Mouse (Mus musculus): ENCODE results near the gene Hist1h2be. TPM values are rescaled to one million over a fixed set of nuclear protein-coding genes. Genes with fewer than 3 reads are reported as not detected.
"Not testable (repeated sequence)": the region's sequence is repeated elsewhere in the genome, so short reads cannot be mapped to it uniquely, and the experiment has no call there.

Gene Hist1h2be
- polyA plus RNA-seq, 1 experiment from 2014 or later: 4.2 TPM

DNA sequence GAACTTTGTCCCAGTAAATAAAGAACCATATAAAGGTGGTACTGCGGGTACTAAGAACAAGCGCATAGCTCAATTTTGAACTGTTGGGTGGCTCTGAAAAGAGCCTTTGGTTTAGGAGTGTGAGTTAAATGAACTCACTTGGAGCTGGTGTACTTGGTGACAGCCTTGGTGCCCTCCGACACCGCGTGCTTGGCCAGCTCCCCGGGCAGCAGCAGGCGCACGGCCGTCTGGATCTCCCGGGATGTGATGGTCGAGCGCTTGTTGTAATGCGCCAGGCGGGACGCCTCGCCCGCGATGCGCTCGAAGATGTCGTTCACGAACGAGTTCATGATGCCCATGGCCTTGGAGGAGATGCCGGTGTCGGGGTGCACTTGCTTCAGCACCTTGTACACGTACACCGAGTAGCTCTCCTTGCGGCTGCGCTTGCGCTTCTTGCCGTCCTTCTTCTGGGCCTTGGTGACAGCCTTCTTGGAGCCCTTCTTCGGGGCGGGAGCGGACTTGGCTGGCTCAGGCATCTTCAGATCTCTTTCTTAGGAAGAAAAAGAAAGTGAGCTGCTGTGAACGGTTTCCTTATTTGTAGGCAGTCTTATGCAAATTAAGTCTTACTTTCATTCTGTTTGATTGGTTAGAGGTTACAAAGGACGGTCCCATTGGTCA lies 35.4 kb downstream of the Hist1h2be start:
- peaks cover 37% of the 10 kb centered on the region for H3K4me1 ChIP-seq
- H3K4me3 ChIP-seq: peak overlapping the region; percentile 54
- not testable (repeated sequence) for H3K9me3 ChIP-seq (replicated peaks); H3K36me3 ChIP-seq; H3K27me3 ChIP-seq (ENCODE audit: low read depth, poor library complexity, severe bottlenecking)
- WGBS: under 1% methylated on average over 34 of the region's 36 CpGs
- DNase-seq (ENCODE audit: low spot score): peak; percentile 70
- peak overlapping the region; percentile 95 for H3K27ac ChIP-seq

DNA sequence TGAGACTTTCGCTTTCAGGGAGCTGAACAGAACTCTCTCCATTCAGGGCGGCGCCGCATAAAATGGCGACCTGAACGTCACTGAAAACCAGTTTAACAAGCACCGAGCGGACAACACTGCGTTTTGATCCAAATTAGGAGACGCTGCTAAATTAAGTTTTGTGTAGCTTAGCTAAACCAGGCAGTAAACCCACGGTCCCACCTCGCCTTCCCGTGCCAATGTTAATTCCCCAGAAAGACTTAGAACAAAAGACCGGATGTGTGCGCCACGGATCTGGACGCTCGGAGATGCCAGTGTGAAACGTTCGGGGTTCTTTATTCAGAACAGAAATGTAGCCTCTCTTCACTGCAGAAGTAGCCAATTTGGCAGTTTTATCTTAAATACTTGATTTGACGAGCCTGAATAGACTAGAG lies 35.9 kb downstream of the Hist1h2be start:
- peak overlapping the region; percentile 54 for H3K4me3 ChIP-seq
- H3K9me3 ChIP-seq (replicated peaks): no peaks in the 10 kb centered on the region
- H3K27ac ChIP-seq: peak overlapping the region; percentile 95
- H3K4me1 ChIP-seq: peaks cover 39% of the 10 kb centered on the region
- WGBS: under 1% methylated on average over 21 of the region's 21 CpGs
- H3K36me3 ChIP-seq: no peaks in the 10 kb centered on the region
- peak; percentile 81 for DNase-seq (ENCODE audit: low spot score)
- H3K27me3 ChIP-seq (ENCODE audit: low read depth, poor library complexity, severe bottlenecking): no peaks in the 10 kb centered on the region

DNA sequence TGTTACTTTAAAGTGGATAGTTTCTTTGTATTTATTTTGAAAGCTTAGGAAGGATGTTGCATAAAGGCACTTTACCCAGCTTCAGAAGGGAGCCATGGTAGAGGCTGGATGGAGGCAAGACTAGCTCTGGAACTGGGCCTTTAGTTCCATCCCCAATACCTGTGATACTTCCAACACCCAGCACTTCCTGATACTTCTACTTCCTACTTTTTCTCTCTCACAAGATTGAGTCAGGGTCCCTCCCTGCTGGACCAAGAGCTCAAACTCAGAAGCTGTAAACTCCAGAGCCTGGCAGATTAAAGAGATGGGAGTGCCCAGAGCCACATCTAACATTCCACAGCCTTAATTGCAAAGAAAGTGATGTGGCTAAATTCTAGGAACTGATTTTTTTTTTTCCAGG lies 36.6 kb downstream of the Hist1h2be start:
- no peaks in the 10 kb centered on the region for H3K27me3 ChIP-seq (ENCODE audit: low read depth, poor library complexity, severe bottlenecking)
- H3K4me3 ChIP-seq: peak overlapping the region; percentile 54
- DNase-seq (ENCODE audit: low spot score): no peak
- peaks cover 39% of the 10 kb centered on the region for H3K4me1 ChIP-seq
- no peaks in the 10 kb centered on the region for H3K9me3 ChIP-seq (replicated peaks)
- H3K27ac ChIP-seq: peak overlapping the region; percentile 95
- no peaks in the 10 kb centered on the region for H3K36me3 ChIP-seq

DNA sequence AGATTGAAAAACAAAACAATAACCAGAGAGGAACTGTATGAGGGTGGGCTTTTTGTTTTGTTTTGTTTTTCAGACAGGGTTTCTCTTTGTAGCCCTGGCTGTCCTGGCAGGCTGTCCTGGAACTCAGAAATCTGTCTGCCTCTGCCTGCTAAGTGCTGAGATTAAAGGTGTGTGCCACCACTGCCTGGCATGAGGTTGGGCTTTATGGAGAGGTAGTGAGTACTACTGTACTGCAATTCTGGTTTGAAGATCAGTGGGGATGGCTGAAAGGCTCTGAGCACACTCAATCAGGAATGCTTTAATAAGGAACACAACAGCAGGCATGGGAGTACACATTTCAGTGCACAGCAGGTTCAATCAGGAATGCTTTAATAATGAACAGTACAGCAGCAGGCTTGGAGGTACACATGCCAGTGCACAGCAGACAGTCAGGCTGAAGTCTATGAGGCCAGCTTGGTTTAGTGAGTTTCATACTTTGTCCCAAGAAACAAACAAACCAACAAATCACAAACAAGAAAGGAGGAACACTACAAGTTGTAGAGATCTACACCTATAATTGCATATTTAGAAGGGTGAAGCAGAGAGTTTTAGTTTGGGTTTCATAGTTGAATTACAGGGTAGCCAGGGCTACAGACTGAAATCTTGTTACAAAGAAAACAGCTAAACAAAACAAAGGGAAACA lies 37.4 kb downstream of the Hist1h2be start:
- H3K9me3 ChIP-seq (replicated peaks): no peaks in the 10 kb centered on the region
- H3K27me3 ChIP-seq (ENCODE audit: low read depth, poor library complexity, severe bottlenecking): no peaks in the 10 kb centered on the region
- H3K27ac ChIP-seq: peak overlapping the region; percentile 95
- H3K36me3 ChIP-seq: no peaks in the 10 kb centered on the region
- H3K4me1 ChIP-seq: peaks cover 39% of the 10 kb centered on the region
- peak overlapping the region; percentile 26; the same call in 1 of the 2 replicates for H3K4me3 ChIP-seq
- no peak for DNase-seq (ENCODE audit: low spot score)

DNA sequence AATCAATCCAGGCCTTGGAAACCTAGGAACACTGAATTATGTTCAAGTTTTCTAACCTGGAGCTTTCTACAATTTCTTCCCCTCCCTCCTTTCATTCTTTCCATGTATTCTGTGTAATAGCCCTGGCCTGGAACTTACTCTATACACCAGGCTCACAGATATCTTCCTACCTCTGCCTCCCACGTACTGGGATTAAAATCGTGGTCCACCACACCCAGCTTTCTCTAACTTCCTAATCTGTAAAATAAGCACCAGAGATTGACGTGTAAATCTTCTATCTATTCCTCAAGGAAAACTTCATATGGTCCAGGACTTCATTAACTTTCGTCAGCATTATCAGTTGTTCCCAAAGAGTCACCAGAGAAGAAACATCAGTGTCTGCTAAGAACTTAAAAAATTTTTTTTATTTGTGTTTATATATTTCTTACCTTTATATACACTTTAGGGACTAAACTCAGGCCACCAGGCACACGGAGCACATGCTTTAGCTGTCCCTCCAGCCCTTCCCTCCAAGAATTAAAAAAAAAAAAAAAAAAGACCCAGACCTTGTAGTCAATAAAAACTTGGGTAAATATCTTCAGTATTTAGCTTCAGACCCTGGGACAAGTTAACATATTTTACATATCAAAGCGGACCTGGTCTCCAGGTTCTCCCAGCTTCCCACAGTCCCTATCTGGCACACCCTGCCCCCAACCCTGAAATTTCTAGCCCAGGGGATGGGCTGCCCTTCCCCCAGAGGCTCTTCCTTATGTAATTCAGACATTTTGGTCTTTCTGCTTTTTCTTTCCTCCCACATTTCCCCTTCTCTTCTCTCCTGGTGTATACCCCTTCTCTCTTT lies 38.5 kb downstream of the Hist1h2be start:
- H3K27me3 ChIP-seq (ENCODE audit: low read depth, poor library complexity, severe bottlenecking): no peaks in the 10 kb centered on the region
- H3K9me3 ChIP-seq (replicated peaks): no peaks in the 10 kb centered on the region
- peak overlapping the region; percentile 61 for H3K4me3 ChIP-seq
- WGBS: 5% methylated on average over 6 of the region's 6 CpGs
- no peak for DNase-seq (ENCODE audit: low spot score)
- H3K4me1 ChIP-seq: peaks cover 39% of the 10 kb centered on the region
- peak overlapping the region; percentile 95 for H3K27ac ChIP-seq
- H3K36me3 ChIP-seq: no peaks in the 10 kb centered on the region

DNA sequence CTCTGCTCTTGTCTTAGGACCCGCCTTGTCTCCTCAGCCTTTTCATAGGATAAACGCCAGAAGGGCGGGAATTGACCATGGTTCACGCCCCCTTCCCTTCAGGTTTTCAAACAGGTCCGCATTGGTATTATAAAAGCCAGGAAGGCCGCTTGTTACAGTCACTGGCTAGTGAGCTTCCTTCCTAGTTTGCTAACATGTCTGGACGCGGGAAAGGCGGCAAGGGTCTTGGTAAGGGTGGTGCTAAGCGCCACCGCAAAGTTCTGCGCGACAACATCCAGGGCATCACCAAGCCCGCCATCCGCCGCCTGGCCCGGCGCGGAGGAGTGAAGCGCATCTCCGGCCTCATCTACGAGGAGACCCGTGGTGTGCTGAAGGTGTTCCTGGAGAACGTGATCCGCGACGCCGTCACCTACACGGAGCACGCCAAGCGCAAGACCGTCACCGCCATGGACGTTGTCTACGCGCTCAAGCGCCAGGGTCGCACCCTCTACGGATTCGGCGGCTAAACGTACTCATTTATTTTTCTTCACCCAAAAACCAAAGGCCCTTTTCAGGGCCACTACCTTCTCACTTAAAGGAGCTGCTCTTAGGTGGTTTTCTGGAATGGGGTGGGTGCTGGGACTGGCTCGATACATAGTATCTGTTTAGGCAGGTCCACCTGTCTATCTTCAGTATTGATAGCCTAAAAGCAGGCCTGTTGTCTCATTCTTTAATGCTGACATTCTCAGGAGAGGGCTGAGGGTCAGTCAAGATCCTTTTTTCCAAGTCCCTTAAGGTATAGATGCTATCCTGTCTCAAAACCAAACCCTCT lies 39.3 kb downstream of the Hist1h2be start, which contains the start of gene Hist1h4d:
TSS of gene Hist1h4d (plus strand) at position 191 of the 811 bp plus-strand sequence.
- WGBS: 0% methylated on average over 43 of the region's 43 CpGs
- Histone ChIP-seq H3K36me3 (no peaks in the 10 kb centered on the region), H3K27me3 (ENCODE audit: low read depth, poor library complexity, severe bottlenecking) (no peaks in the 10 kb centered on the region), H3K4me3 (peak within 1 kb of the TSS; percentile 61), H3K9me3 (replicated peaks) (no peaks in the 10 kb centered on the region), H3K4me1 (peaks cover 41% of the 10 kb centered on the region), H3K27ac (peak within 1 kb of the TSS; percentile 95)
- peak; percentile 95 for DNase-seq (ENCODE audit: low spot score)

DNA sequence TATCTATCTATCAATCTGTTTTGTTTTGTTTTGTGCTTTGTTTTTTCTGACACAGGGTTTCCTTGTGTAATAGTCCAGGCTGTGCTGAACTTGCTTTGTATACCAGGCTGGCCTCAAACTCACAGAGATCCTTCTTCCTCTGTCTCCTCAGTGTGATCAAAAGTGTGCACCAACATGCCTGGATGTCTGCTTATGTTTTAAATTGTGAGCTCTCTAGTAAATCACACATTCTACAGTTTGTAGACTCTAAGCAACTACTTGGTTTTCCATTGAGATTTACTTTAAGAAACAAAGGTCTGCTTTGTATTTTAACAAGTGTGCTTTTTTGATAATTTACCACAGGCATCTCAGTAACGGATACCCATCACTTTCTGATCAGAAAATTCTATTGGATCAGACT lies 43.1 kb downstream of the Hist1h2be start:
- H3K36me3 ChIP-seq: no peaks in the 10 kb centered on the region
- H3K4me3 ChIP-seq: no peak overlapping the region
- no peak for DNase-seq (ENCODE audit: low spot score)
- 88% methylated on average over 1 of the region's 1 CpGs for WGBS
- H3K27me3 ChIP-seq (ENCODE audit: low read depth, poor library complexity, severe bottlenecking): no peaks in the 10 kb centered on the region
- H3K27ac ChIP-seq: peak overlapping the region; percentile 91
- peaks cover 30% of the 10 kb centered on the region for H3K4me1 ChIP-seq
- no peaks in the 10 kb centered on the region for H3K9me3 ChIP-seq (replicated peaks)

DNA sequence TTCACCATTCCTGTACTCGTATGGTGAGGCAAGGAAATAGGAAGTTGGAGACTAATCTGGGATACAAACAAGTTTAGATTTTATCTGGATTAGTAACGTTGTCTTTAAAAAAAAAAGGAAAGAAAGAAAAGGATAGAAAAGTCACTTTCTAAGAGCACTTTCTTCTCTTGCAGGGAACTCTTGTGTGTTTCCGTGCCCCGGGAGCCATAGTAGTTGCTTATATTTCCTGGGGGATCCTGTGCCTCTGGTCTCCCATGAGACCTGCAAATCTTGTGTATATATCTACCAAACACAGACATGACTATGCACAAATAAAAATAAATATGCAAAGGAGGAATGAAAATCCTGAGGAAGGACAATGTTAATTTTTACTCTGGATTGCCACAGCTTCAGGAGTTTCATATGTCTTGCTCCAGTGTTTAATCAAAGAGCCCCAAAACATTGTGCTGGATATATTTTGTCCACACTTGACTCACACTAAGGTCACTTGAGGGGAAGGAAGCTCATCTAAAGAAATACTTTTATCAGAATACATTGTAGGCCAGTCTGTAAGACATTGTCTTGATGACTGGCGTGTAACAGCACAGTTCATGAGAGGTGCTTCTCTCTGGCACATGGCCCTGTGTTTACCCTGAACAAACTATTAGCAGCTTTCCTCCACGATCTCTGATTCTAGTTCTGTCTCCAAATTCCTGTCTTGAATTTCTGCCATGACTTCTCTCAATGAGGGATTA lies 43.9 kb downstream of the Hist1h2be start:
- no peaks in the 10 kb centered on the region for H3K36me3 ChIP-seq
- H3K9me3 ChIP-seq (replicated peaks): no peaks in the 10 kb centered on the region
- no peak for DNase-seq (ENCODE audit: low spot score)
- peak overlapping the region; percentile 56 for H3K4me3 ChIP-seq
- WGBS: 57% methylated on average over 6 of the region's 6 CpGs
- H3K4me1 ChIP-seq: peaks cover 31% of the 10 kb centered on the region
- H3K27me3 ChIP-seq (ENCODE audit: low read depth, poor library complexity, severe bottlenecking): no peaks in the 10 kb centered on the region
- peak overlapping the region; percentile 91 for H3K27ac ChIP-seq

DNA sequence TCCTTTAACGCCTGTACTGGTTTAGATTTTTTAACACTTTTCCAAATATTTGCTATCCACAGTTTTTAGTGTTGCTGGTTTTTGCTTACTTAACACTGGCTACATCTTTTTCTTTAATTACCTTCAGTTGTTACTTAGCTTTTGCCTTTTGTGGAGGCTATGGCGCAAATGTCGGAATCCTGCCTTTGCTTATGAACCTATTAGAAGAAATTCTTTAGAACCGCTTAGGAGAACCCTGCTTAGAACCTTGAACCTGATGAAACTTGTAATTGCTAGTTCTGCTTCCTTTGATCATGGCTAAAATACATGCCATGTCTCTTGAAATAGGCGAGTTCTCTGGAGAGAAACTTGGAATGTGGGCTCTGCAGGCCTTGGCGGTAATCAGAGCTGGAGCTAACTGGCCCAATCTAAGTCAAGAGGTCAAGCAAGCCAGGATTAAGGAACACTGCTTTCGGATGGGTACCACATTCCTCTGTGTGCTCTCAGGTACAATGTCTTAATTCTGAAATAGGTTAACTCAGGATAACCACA lies 44.5 kb downstream of the Hist1h2be start:
- H3K9me3 ChIP-seq (replicated peaks): no peaks in the 10 kb centered on the region
- H3K27me3 ChIP-seq (ENCODE audit: low read depth, poor library complexity, severe bottlenecking): no peaks in the 10 kb centered on the region
- H3K4me3 ChIP-seq: peak overlapping the region; percentile 56
- H3K27ac ChIP-seq: peak overlapping the region; percentile 91
- 5% methylated on average over 7 of the region's 7 CpGs for WGBS
- peak; percentile 61 for DNase-seq (ENCODE audit: low spot score)
- H3K36me3 ChIP-seq: no peaks in the 10 kb centered on the region
- H3K4me1 ChIP-seq: peaks cover 31% of the 10 kb centered on the region

DNA sequence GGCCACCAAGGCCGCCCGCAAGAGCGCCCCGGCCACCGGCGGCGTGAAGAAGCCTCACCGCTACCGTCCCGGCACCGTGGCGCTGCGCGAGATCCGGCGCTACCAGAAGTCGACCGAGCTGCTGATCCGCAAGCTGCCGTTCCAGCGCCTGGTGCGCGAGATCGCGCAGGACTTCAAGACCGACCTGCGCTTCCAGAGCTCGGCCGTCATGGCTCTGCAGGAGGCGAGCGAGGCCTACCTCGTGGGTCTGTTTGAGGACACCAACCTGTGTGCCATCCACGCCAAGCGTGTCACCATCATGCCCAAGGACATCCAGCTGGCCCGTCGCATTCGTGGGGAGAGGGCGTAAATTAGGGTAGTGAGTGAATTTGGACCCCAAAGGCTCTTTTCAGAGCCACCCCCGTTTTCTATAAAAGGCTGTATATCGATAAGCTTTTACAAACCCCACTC lies 45.0 kb downstream of the Hist1h2be start:
- not testable (repeated sequence) for H3K9me3 ChIP-seq (replicated peaks); DNase-seq (ENCODE audit: low spot score)
- WGBS: 2% methylated on average over 8 of the region's 40 CpGs

DNA sequence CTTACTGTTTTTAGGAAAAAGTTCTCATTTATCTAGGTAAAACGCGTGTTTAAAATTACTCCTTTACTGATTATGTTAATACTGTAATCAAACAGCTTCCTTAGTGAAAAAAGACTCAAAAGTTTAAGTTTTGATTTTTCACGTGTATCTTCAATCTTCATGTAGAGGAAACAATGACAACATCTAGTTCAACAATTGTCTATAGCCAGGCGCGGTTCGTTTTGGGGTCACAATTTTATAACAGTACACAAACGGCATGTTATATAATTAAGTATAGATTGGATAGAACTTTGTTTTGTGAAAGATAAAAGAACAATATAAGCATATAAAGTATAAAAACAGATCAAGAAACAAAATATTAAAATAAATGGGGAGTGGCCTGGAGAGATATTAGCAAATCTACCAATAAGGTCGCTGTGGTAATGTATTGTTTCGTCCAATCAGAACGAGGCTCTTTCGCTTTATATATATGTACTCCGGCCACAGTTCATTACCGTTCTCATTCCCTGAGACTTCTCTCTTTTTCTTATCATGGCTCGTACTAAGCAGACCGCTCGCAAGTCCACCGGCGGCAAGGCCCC lies 45.6 kb downstream of the Hist1h2be start, which contains the start of gene Hist1h3d:
TSS of gene Hist1h3d (plus strand) at position 493 of the 581 bp plus-strand sequence.
- Histone ChIP-seq H3K27me3 (ENCODE audit: low read depth, poor library complexity, severe bottlenecking) (no peaks in the 10 kb centered on the region), H3K4me1 (peaks cover 23% of the 10 kb centered on the region), H3K9me3 (replicated peaks) (no peaks in the 10 kb centered on the region), H3K36me3 (no peaks in the 10 kb centered on the region), H3K27ac (peak within 1 kb of the TSS; percentile 91), H3K4me3 (peak within 1 kb of the TSS; percentile 56)
- WGBS: under 1% methylated on average over 18 of the region's 18 CpGs
- DNase-seq (ENCODE audit: low spot score): no peak

More for the DNA sequence above, 45.0 kb downstream of the Hist1h2be start:
- H3K27ac ChIP-seq: peak overlapping the region; percentile 91
- peak overlapping the region; percentile 56 for H3K4me3 ChIP-seq
- not testable (repeated sequence) for H3K36me3 ChIP-seq; H3K27me3 ChIP-seq (ENCODE audit: low read depth, poor library complexity, severe bottlenecking)
- H3K4me1 ChIP-seq: peaks cover 28% of the 10 kb centered on the region

All from limb, embryonic 10.5 days (tissue).